Mouse (Mus musculus) midbrain, embryonic 15.5 days (tissue): Measurements from ENCODE around the gene Top1. TPM values are rescaled to one million over a fixed set of nuclear protein-coding genes. Genes with fewer than 3 reads are reported as not detected.
"Not testable (repeated sequence)": the region's sequence is repeated elsewhere in the genome, so short reads cannot be mapped to it uniquely, and the experiment has no call there.

Experiments
- ATAC-seq: fragments of 200-750 bp; cut with Nextera tagmentation; replicated peaks from 2 replicates; pipeline ENCODE4 v1.8.0; 2017; ENCODE audit warnings: moderate TSS enrichment
- H3K27ac ChIP-seq: fragments of 300-500 bp; sonication (generic); 2 replicates; pipeline ENCODE4 v1.5.1; 2015; ENCODE audit warnings: mild to moderate bottlenecking, inconsistent platforms
- H3K27me3 ChIP-seq: fragments of 300-500 bp; sonication (generic); replicated peaks from 2 replicates; pipeline ENCODE4 v1.6.1; 2015; ENCODE audit warnings: inconsistent platforms
- H3K36me3 ChIP-seq: fragments of 300-500 bp; sonication (generic); replicated peaks from 2 replicates; pipeline ENCODE4 v1.6.1; 2015; ENCODE audit warnings: inconsistent platforms
- H3K4me1 ChIP-seq: fragments of 300-500 bp; sonication (generic); 2 replicates; pipeline ENCODE4 v1.6.1; 2015; ENCODE audit warnings: inconsistent platforms
- H3K4me2 ChIP-seq: fragments of 300-500 bp; sonication (generic); 2 replicates; pipeline ENCODE4 v1.6.1; 2015; ENCODE audit warnings: inconsistent platforms, mild to moderate bottlenecking, moderate library complexity
- H3K4me3 ChIP-seq: fragments of 300-500 bp; sonication (generic); 2 replicates; pipeline ENCODE4 v1.5.1; 2015; ENCODE audit warnings: mild to moderate bottlenecking, inconsistent platforms
- H3K9ac ChIP-seq: fragments of 300-500 bp; sonication (generic); 2 replicates; pipeline ENCODE4 v1.6.1; 2015; ENCODE audit warnings: mild to moderate bottlenecking, inconsistent platforms
- H3K9me3 ChIP-seq: fragments of 300-500 bp; sonication (generic); 2 replicates; pipeline ENCODE4 v1.6.1; 2016; ENCODE audit warnings: inconsistent platforms
- WGBS: fragments of 180-500 bp; shearing (Covaris S2); methylation state at CpG from one replicate; pipeline ENCODE4 v1.1.7; 2015; ENCODE audit warnings: mixed read lengths; 5-methylcytosine and 5-hydroxymethylcytosine counted together
- polyA plus RNA-seq: library from polyadenylated mRNA; unstranded; fragments of >200 nt; fragmentation: Nextera tagmentation; extraction: Ambion mirVana; gene quantifications from 2 replicates; pipeline ENCODE4 v1.2.1, GENCODE M21; 2015

The Top1 gene
- polyA plus RNA-seq, 1 experiment from 2014 or later = 81.1 TPM

DNA sequence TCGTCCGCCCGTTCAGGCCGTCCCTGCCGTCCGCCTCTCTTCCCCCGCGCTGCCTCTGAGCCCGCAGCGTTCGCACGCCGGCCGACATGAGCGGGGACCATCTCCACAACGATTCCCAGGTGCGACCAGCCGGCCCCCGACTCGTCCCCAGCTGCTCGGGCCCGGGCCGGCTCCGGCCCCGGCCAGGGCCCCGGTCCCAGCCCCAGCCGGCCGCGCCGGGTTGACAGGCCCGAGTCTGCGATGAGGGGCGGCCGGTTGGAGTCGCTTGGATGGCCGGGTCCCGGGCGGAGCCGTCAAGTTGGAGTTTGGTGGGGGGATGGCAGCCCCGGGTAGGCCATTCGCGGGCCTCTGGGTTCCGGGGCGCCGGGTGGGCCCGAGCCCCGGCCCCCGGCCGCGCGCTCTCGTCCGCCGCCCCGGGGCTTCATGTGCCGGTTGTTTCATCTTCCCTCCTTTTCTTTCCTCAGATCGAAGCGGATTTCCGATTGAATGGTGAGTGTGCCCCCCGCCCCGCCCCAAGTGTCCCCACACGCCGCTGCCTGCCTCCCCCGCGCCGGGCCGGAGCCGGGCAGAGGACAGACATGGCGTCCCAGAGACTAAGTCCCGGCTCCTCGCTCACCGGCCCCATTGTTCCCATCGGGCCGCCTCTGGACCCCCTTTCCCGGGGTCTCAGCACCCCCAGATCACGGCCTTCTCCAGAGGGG is 606 bp downstream of the Top1 start:
- peak; percentile 63; the same call in 1 of the 2 replicates for ATAC-seq
- H3K4me2 ChIP-seq = peak overlapping the region; percentile 59
- no peaks in the 10 kb centered on the region for H3K27me3 ChIP-seq
- H3K36me3 ChIP-seq = no peaks in the 10 kb centered on the region
- no peaks in the 10 kb centered on the region for H3K9me3 ChIP-seq
- 1% methylated on average over 73 of the region's 76 CpGs for WGBS
- H3K9ac ChIP-seq = peak overlapping the region; percentile 96
- peak overlapping the region; percentile 97 for H3K27ac ChIP-seq
- H3K4me3 ChIP-seq = peak overlapping the region; percentile 83
- H3K4me1 ChIP-seq = peaks cover 27% of the 10 kb centered on the region

GRCm38 (mm10) chr2:160646845-160647178 is 1.1 kb downstream of the Top1 start:
- under 1% methylated on average over 17 of the region's 17 CpGs for WGBS
- Histone ChIP-seq H3K4me1 (peaks cover 28% of the 10 kb centered on the region), H3K9me3 (no peaks in the 10 kb centered on the region), H3K9ac (peak overlapping the region; percentile 96), H3K36me3 (no peaks in the 10 kb centered on the region), H3K4me2 (peak overlapping the region; percentile 59), H3K27me3 (no peaks in the 10 kb centered on the region), H3K4me3 (peak overlapping the region; percentile 83), H3K27ac (peak overlapping the region; percentile 97)
- no peak for ATAC-seq

- peak overlapping the region; percentile 59 for H3K4me2 ChIP-seq
- H3K9me3 ChIP-seq = no peaks in the 10 kb centered on the region
- H3K9ac ChIP-seq = peak overlapping the region; percentile 96
- H3K36me3 ChIP-seq = 0 out of 2 replicates have a peak, but pooled peaks cover 3% of the 10 kb centered on the region
- WGBS = 11% methylated on average over 2 of the region's 2 CpGs
- no peaks in the 10 kb centered on the region for H3K27me3 ChIP-seq
- ATAC-seq = no peak
- H3K4me1 ChIP-seq = peaks cover 32% of the 10 kb centered on the region
- H3K27ac ChIP-seq = no peak overlapping the region
- H3K4me3 ChIP-seq = peak overlapping the region; percentile 83
These were observed 2.4 kb downstream of the Top1 start for GRCm38 (mm10) chr2:160648097-160648496.

DNA sequence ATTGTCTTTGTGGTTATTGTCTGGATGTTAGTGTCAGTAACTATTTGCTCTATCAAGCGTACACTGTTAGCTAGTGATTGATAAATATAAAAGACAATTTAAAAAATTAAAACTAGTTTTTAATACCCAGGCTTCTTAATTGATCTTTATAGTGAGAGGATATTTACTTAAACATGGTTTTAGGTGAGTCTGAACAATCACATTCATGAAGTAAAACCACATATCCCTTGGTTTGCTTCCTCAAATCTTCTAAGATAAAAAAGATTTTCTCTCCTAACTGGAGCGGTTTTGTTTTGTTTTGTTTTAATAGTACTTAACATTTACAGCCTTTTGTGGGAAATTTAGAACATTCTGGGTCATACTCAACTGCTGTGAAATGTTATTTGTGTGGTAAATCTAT is 3.4 kb downstream of the Top1 start:
- peak overlapping the region; percentile 37; the same call in 1 of the 2 replicates for H3K9ac ChIP-seq

DNA sequence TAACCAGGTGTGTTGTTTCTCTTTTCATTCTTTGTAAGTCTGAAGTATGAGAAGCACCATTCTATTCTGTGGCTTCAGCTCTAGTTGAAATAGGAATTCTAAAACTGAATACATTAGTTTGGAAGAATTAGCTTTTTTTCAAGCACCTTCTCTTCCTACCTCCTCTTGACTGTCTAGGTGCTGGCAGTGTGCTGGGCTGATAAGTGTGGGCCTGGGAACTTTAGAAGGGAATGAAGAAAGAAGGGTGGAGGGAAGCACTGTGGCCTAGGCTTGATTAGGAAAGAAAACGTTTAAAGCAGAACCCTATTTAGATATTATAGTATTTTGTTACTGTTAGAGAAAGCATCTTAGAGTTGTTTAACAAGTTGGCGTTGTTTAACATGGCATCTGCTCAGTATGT is 5.5 kb downstream of the Top1 start:
- H3K4me2 ChIP-seq = no peak overlapping the region

More for the DNA sequence above, 3.4 kb downstream of the Top1 start:
- Histone ChIP-seq H3K4me2 (peak overlapping the region; percentile 59), H3K4me3 (peak overlapping the region; percentile 83), H3K9me3 (no peaks in the 10 kb centered on the region), H3K27ac (no peak overlapping the region), H3K4me1 (peaks cover 33% of the 10 kb centered on the region), H3K36me3 (0 out of 2 replicates have a peak, but pooled peaks cover 3% of the 10 kb centered on the region), H3K27me3 (no peaks in the 10 kb centered on the region)
- no peak for ATAC-seq
- 76% methylated on average over 2 of the region's 2 CpGs for WGBS

GRCm38 (mm10) chr2:160653218-160653617 is 7.5 kb downstream of the Top1 start:
- H3K27ac ChIP-seq = no peak overlapping the region
- H3K9me3 ChIP-seq = no peaks in the 10 kb centered on the region
- WGBS = 87% methylated on average over 2 of the region's 2 CpGs
- no peak overlapping the region for H3K4me2 ChIP-seq
- H3K27me3 ChIP-seq = no peaks in the 10 kb centered on the region
- H3K36me3 ChIP-seq = 0 out of 2 replicates have a peak, but pooled peaks cover 3% of the 10 kb centered on the region
- no peak overlapping the region for H3K9ac ChIP-seq
- H3K4me3 ChIP-seq = no peak overlapping the region
- H3K4me1 ChIP-seq = peaks cover 24% of the 10 kb centered on the region
- no peak for ATAC-seq

More for the DNA sequence above, 5.5 kb downstream of the Top1 start:
- no peak overlapping the region for H3K27ac ChIP-seq
- no peaks in the 10 kb centered on the region for H3K27me3 ChIP-seq
- H3K4me3 ChIP-seq = no peak overlapping the region
- ATAC-seq = no peak
- peaks cover 33% of the 10 kb centered on the region for H3K4me1 ChIP-seq
- no peaks in the 10 kb centered on the region for H3K9me3 ChIP-seq
- H3K36me3 ChIP-seq = 0 out of 2 replicates have a peak, but pooled peaks cover 3% of the 10 kb centered on the region
- WGBS = 91% methylated on average over 2 of the region's 2 CpGs
- no peak overlapping the region for H3K9ac ChIP-seq

DNA sequence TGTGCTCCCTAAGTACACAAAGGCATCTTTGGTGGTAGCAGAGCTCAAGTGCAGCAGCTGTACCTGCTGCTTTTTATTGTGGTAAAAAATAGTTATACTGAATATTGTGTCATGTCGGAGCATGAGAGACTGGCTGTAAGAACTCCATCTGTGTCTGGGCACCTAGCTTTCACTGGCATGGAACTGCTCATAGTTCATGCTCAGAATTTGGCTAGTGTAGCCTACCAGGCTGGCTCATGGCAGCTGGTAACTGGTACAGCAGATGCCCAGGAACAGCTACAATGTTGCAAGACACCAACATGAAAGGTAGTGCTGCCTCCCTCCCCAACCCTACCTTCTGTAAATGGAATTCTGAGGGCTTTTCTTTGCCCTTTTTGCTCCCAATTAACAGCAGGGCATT is 9.9 kb downstream of the Top1 start:
- ATAC-seq = no peak
- Histone ChIP-seq H3K9me3 (no peaks in the 10 kb centered on the region), H3K36me3 (0 out of 2 replicates have a peak, but pooled peaks cover 3% of the 10 kb centered on the region), H3K4me1 (peaks cover 12% of the 10 kb centered on the region), H3K27me3 (no peaks in the 10 kb centered on the region), H3K27ac (no peak overlapping the region), H3K4me2 (no peak overlapping the region), H3K9ac (no peak overlapping the region), H3K4me3 (no peak overlapping the region)
- 95% methylated on average over 1 of the region's 1 CpGs for WGBS

DNA sequence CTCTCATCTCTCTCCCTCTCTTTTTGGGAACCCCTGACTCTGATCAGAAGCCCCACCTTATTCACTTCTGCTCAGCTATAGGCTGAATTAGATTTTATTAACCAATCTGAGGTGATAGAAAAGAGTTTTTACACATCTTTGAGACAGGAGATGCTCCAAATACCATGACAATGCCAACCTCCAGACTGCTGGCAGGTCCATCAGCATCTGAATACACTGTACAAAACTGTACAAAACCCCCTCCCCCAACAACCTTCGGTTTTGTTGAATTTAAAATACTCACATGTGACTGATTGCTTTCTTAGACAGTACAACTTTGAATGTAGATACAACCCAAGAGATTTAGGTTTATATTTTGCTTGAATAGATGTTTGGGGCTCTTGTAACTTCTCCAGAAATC is 10.5 kb downstream of the Top1 start:
- Histone ChIP-seq H3K4me2 (no peak overlapping the region), H3K9me3 (no peaks in the 10 kb centered on the region), H3K4me1 (peaks cover 9% of the 10 kb centered on the region), H3K27ac (no peak overlapping the region), H3K27me3 (no peaks in the 10 kb centered on the region), H3K36me3 (0 out of 2 replicates have a peak, but pooled peaks cover 3% of the 10 kb centered on the region), H3K9ac (no peak overlapping the region), H3K4me3 (no peak overlapping the region)
- ATAC-seq = no peak
- 89% methylated on average over 1 of the region's 1 CpGs for WGBS

DNA sequence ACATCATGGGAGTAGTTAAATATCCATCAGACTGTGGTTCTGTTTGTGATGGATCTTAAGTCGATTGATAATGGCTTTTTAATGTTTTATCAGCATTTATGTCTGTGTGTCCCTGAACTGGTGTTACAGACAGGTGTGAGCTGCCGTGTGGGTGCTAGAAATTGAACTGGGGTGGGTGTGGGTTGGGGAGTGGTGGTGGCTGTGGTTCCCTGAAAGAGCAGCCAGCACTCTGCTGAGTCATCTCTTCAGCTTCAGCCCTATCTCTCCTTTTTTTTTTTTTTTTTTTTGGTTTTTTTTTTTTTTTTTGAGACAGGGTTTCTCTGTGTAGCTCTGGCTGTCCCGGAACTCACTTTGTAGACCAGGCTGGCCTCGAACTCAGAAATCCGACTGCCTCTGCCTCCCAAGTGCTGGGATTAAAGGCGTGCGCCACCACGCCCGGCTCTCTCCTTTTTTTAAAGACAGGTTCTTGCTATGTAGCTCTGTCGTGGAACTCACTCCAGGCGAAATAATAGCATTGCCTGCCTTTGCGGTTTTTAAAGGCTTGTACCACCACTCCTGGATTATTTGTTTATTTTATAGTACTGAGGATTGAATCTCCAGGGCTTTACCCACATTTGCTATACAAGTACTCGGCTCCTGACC is 12.2 kb downstream of the Top1 start:
- H3K36me3 ChIP-seq = 0 out of 2 replicates have a peak, but pooled peaks cover under 1% of the 10 kb centered on the region
- no peaks in the 10 kb centered on the region for H3K27me3 ChIP-seq
- no peak overlapping the region for H3K9ac ChIP-seq
- no peak overlapping the region for H3K4me3 ChIP-seq
- ATAC-seq = no peak
- WGBS = 95% methylated on average over 13 of the region's 13 CpGs
- H3K9me3 ChIP-seq = no peaks in the 10 kb centered on the region
- peaks cover 6% of the 10 kb centered on the region; the same call in 1 of the 2 replicates for H3K4me1 ChIP-seq
- H3K4me2 ChIP-seq = no peak overlapping the region
- no peak overlapping the region for H3K27ac ChIP-seq

DNA sequence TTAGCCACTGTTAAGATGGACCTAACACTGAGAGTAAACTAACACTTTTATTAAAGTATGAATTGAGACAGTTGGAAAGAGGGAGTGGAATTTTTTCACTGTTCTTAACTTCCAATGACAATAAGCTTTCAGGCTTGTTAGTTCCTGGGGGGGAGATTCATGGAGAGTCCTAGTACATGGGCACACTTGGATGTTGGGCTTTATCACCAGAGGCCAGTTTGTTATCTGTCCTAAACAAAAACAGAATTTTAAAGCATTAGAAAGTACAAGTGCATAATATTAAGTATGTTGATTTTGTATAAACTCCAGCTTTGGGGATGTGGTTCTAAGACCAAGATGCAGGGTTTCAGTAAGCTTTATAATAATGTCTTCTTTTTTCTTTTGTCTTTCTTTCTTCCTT is 13.1 kb downstream of the Top1 start:
- no peak overlapping the region for H3K4me2 ChIP-seq
- ATAC-seq = no peak
- H3K27ac ChIP-seq = no peak overlapping the region
- H3K9me3 ChIP-seq = no peaks in the 10 kb centered on the region
- no peaks in the 10 kb centered on the region for H3K27me3 ChIP-seq
- peaks cover 2% of the 10 kb centered on the region; the same call in 1 of the 2 replicates for H3K4me1 ChIP-seq
- no peak overlapping the region for H3K4me3 ChIP-seq
- H3K36me3 ChIP-seq = no peaks in the 10 kb centered on the region
- H3K9ac ChIP-seq = no peak overlapping the region

- ATAC-seq = no peak
These were observed 18.7 kb downstream of the Top1 start for GRCm38 (mm10) chr2:160664421-160664820.

GRCm38 (mm10) chr2:160664986-160665385 is 19.3 kb downstream of the Top1 start:
- ATAC-seq, H3K4me3 ChIP-seq, H3K36me3 ChIP-seq, H3K9me3 ChIP-seq, H3K27ac ChIP-seq, H3K4me2 ChIP-seq, H3K4me1 ChIP-seq, H3K27me3 ChIP-seq, H3K9ac ChIP-seq: not testable (repeated sequence)
- 92% methylated on average over 2 of the region's 2 CpGs for WGBS

More at GRCm38 (mm10) chr2:160664421-160664820, 18.7 kb downstream of the Top1 start:
- no peak overlapping the region for H3K9ac ChIP-seq
- H3K36me3 ChIP-seq = no peaks in the 10 kb centered on the region
- no peaks in the 10 kb centered on the region for H3K9me3 ChIP-seq
- no peak overlapping the region for H3K4me2 ChIP-seq
- no peaks in the 10 kb centered on the region for H3K27me3 ChIP-seq
- peaks cover 2% of the 10 kb centered on the region; the same call in 1 of the 2 replicates for H3K4me1 ChIP-seq
- H3K4me3 ChIP-seq = no peak overlapping the region
- no peak overlapping the region for H3K27ac ChIP-seq
